Mouse (Mus musculus): ENCODE data around the gene Pglyrp1. TPM values are rescaled to one million over a fixed set of nuclear protein-coding genes. Genes with fewer than 3 reads are reported as not detected.

Gene Pglyrp1
- polyA plus RNA-seq, 1 experiment: 0.14 TPM

DNA sequence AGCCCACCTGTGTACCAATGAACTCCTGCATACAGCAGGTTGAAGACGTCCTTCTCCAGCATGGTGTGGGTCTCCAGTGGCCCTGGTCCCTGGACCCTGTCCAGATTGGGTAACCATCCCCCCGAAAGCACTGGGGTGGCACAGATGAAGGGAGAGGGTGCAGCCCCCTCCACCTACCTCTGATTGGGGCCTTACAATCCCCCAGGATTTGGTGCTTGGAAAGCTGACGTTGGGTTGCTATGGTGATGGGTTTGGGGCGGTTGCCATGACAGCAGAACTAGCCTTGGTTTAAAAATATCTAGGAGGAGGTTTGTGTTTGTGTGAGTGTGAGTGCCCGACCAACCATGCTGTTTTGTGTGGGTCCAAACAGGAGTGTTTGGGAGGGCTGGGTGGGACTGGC is 51.7 kb downstream of the Pglyrp1 start:
- Histone ChIP-seq H3K27ac (ENCODE audit: control insufficient read depth, insufficient read depth, low read depth, low read length) (no peak overlapping the region), H3K4me1 (ENCODE audit: control insufficient read depth, insufficient read depth, low read length) (peaks cover 31% of the 10 kb centered on the region), H3K36me3 (ENCODE audit: control insufficient read depth, insufficient read depth, low read length) (no peaks in the 10 kb centered on the region), H3K4me3 (ENCODE audit: control insufficient read depth, low read depth, low read length) (no peak overlapping the region), H3K27me3 (ENCODE audit: control insufficient read depth, insufficient read depth, low read length) (no peaks in the 10 kb centered on the region; the same call in 1 of the 2 replicates)
- TF ChIP-seq CTCF (IDR thresholded peaks at IDR 0.05; ENCODE audit: control insufficient read depth, insufficient read depth, insufficient replicate concordance, low read depth, low read length): no peak
- no peak for TF ChIP-seq POLR2A (IDR thresholded peaks at IDR 0.05; ENCODE audit: control insufficient read depth, low read depth, low read length)

DNA sequence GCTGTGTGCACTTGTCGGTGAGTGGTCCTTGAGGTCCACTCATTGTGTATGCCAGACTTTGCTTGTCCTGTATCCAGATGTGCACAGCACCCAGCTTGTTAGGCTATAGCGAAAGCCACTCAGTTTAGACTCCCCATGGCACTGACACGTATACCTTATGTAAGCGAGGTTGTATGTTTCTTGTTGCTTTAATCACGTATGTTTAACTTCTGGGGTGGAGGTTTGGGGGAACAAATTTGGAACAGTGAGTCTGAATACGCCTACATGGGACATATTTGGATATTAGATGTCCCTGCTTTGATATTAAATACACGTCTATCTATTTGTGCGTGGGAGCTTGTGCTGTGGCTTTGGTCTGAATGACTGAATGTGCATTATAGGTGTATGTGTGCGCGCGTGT is 52.1 kb downstream of the Pglyrp1 start:
- no peak overlapping the region for H3K4me3 ChIP-seq (ENCODE audit: control insufficient read depth, low read depth, low read length)
- H3K4me1 ChIP-seq (ENCODE audit: control insufficient read depth, insufficient read depth, low read length): peaks cover 27% of the 10 kb centered on the region
- H3K27me3 ChIP-seq (ENCODE audit: control insufficient read depth, insufficient read depth, low read length): no peaks in the 10 kb centered on the region; the same call in 1 of the 2 replicates
- H3K27ac ChIP-seq (ENCODE audit: control insufficient read depth, insufficient read depth, low read depth, low read length): no peak overlapping the region
- TF ChIP-seq CTCF (IDR thresholded peaks at IDR 0.05; ENCODE audit: control insufficient read depth, insufficient read depth, insufficient replicate concordance, low read depth, low read length) (no peak), POLR2A (IDR thresholded peaks at IDR 0.05; ENCODE audit: control insufficient read depth, low read depth, low read length) (no peak)
- H3K36me3 ChIP-seq (ENCODE audit: control insufficient read depth, insufficient read depth, low read length): no peaks in the 10 kb centered on the region

DNA sequence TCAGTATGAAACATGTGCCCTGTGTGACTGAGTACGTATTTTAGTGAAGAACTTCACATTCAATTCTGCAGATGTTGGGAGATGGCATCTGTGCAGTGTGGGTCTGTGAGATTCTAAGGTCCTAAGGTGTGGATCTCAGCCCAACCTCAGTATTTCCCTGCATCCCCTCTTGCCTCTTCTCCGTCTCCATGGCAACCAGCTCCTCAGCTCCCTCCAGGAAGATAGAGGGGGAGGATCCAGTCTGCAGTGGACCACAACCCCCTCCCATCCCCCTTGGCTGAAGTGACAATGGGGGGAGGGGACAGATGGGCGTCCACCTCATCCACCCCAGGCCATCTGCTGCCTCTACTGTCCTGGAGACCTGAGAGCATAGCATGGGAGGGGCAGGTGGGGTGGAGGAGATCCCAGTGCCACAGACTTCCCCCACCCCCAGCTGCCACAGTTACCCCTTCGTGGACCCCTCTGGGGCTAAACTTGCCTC is 52.6 kb downstream of the Pglyrp1 start:
- Histone ChIP-seq H3K4me1 (ENCODE audit: control insufficient read depth, insufficient read depth, low read length) (peaks cover 26% of the 10 kb centered on the region), H3K27ac (ENCODE audit: control insufficient read depth, insufficient read depth, low read depth, low read length) (no peak overlapping the region), H3K27me3 (ENCODE audit: control insufficient read depth, insufficient read depth, low read length) (no peaks in the 10 kb centered on the region; the same call in 1 of the 2 replicates), H3K36me3 (ENCODE audit: control insufficient read depth, insufficient read depth, low read length) (no peaks in the 10 kb centered on the region), H3K4me3 (ENCODE audit: control insufficient read depth, low read depth, low read length) (no peak overlapping the region)
- TF ChIP-seq POLR2A (IDR thresholded peaks at IDR 0.05; ENCODE audit: control insufficient read depth, low read depth, low read length) (no peak), CTCF (IDR thresholded peaks at IDR 0.05; ENCODE audit: control insufficient read depth, insufficient read depth, insufficient replicate concordance, low read depth, low read length) (no peak)

- TF ChIP-seq POLR2A (IDR thresholded peaks at IDR 0.05; ENCODE audit: control insufficient read depth, low read depth, low read length) (no peak), CTCF (IDR thresholded peaks at IDR 0.05; ENCODE audit: control insufficient read depth, insufficient read depth, insufficient replicate concordance, low read depth, low read length) (no peak)
- Histone ChIP-seq H3K27ac (ENCODE audit: control insufficient read depth, insufficient read depth, low read depth, low read length) (no peak overlapping the region), H3K27me3 (ENCODE audit: control insufficient read depth, insufficient read depth, low read length) (no peaks in the 10 kb centered on the region; the same call in 1 of the 2 replicates), H3K36me3 (ENCODE audit: control insufficient read depth, insufficient read depth, low read length) (no peaks in the 10 kb centered on the region), H3K4me3 (ENCODE audit: control insufficient read depth, low read depth, low read length) (peak overlapping the region; percentile 9; the same call in 1 of the 2 replicates), H3K4me1 (ENCODE audit: control insufficient read depth, insufficient read depth, low read length) (peaks cover 26% of the 10 kb centered on the region)
Observed at GRCm38 (mm10) chr7:18924321-18924720, 53.2 kb downstream of the Pglyrp1 start.

- peak; percentile 2; the same call in 1 of the 2 replicates for TF ChIP-seq CTCF (IDR thresholded peaks at IDR 0.05; ENCODE audit: control insufficient read depth, insufficient read depth, insufficient replicate concordance, low read depth, low read length)
- no peak; the same call in 1 of the 2 replicates for TF ChIP-seq POLR2A (IDR thresholded peaks at IDR 0.05; ENCODE audit: control insufficient read depth, low read depth, low read length)
- H3K36me3 ChIP-seq (ENCODE audit: control insufficient read depth, insufficient read depth, low read length): no peaks in the 10 kb centered on the region
- H3K4me3 ChIP-seq (ENCODE audit: control insufficient read depth, low read depth, low read length): peak within 1 kb of the TSS; percentile 58
- no peak within 1 kb of the TSS for H3K27ac ChIP-seq (ENCODE audit: control insufficient read depth, insufficient read depth, low read depth, low read length)
- H3K27me3 ChIP-seq (ENCODE audit: control insufficient read depth, insufficient read depth, low read length): no peaks in the 10 kb centered on the region; the same call in 1 of the 2 replicates
- H3K4me1 ChIP-seq (ENCODE audit: control insufficient read depth, insufficient read depth, low read length): peaks cover 26% of the 10 kb centered on the region
Observed at GRCm38 (mm10) chr7:18925162-18925938, 54.2 kb downstream of the Pglyrp1 start, which contains the start of gene Nova2. TSS of gene Nova2 (plus strand) at chr7:18925888.

DNA sequence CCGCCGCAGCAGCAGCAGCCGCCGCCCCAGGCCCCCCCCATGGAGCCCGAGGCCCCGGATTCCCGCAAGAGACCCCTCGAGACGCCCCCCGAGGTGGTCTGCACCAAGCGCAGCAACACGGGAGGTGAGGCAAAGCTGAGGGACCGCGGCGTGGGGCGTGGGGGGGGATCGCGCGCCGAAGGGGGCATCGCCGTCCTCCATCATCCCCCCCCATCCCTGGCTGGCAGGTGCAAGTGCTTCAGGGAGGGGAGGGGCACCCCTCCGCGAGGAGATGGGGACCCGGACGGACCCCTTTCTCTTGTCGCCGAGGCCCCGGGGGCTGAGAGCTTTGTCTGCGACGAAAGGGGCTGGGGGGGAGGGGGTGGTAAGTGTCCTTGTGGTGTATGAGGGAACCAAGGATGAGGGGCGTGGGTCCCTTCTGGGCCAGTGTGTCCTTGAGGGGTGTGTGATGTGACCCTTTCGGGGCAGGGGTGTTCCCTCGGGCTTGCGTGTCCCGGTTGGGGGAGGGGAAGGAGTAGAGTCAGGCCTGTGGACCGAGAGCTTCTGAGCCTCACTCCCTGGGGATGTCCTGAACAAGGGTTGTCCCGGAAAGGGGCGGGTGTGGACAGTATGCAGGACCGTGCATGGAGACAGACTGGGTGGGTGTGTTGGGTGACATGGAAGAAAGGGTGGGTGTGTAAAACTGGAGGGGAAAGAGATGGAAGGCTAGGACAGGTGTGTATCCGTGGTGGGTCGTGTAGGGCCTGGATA is 55.1 kb downstream of the Pglyrp1 start:
- Histone ChIP-seq H3K36me3 (ENCODE audit: control insufficient read depth, insufficient read depth, low read length) (no peaks in the 10 kb centered on the region), H3K4me1 (ENCODE audit: control insufficient read depth, insufficient read depth, low read length) (peaks cover 24% of the 10 kb centered on the region), H3K27ac (ENCODE audit: control insufficient read depth, insufficient read depth, low read depth, low read length) (no peak overlapping the region), H3K27me3 (ENCODE audit: control insufficient read depth, insufficient read depth, low read length) (no peaks in the 10 kb centered on the region; the same call in 1 of the 2 replicates), H3K4me3 (ENCODE audit: control insufficient read depth, low read depth, low read length) (peak overlapping the region; percentile 58)
- TF ChIP-seq POLR2A (IDR thresholded peaks at IDR 0.05; ENCODE audit: control insufficient read depth, low read depth, low read length) (no peak), CTCF (IDR thresholded peaks at IDR 0.05; ENCODE audit: control insufficient read depth, insufficient read depth, insufficient replicate concordance, low read depth, low read length) (no peak)

GRCm38 (mm10) chr7:18926911-18927310 is 55.8 kb downstream of the Pglyrp1 start:
- H3K27me3 ChIP-seq (ENCODE audit: control insufficient read depth, insufficient read depth, low read length): no peaks in the 10 kb centered on the region; the same call in 1 of the 2 replicates
- no peak overlapping the region for H3K27ac ChIP-seq (ENCODE audit: control insufficient read depth, insufficient read depth, low read depth, low read length)
- no peak for TF ChIP-seq CTCF (IDR thresholded peaks at IDR 0.05; ENCODE audit: control insufficient read depth, insufficient read depth, insufficient replicate concordance, low read depth, low read length)
- no peak for TF ChIP-seq POLR2A (IDR thresholded peaks at IDR 0.05; ENCODE audit: control insufficient read depth, low read depth, low read length)
- H3K4me3 ChIP-seq (ENCODE audit: control insufficient read depth, low read depth, low read length): peak overlapping the region; percentile 58
- H3K36me3 ChIP-seq (ENCODE audit: control insufficient read depth, insufficient read depth, low read length): no peaks in the 10 kb centered on the region
- peaks cover 23% of the 10 kb centered on the region for H3K4me1 ChIP-seq (ENCODE audit: control insufficient read depth, insufficient read depth, low read length)
